Mouse (Mus musculus) lung, embryonic 15.5 days (tissue): Measurements from ENCODE around the gene Hspa4. TPM values are rescaled to one million over a fixed set of nuclear protein-coding genes. Genes with fewer than 3 reads are reported as not detected.

Experiments used
- ATAC-seq: fragments of 200-750 bp; cut with Nextera tagmentation; 2 replicates; pipeline ENCODE4 v1.8.0; 2017; ENCODE audit warnings: moderate number of reproducible peaks, borderline replicate concordance; ENCODE audit not compliant: low FRiP score, low TSS enrichment; ENCODE audit errors: extremely low read depth
- H3K27ac ChIP-seq: fragments of 300-500 bp; sonication (generic); 2 replicates; pipeline ENCODE4 v1.5.1; 2015; ENCODE audit warnings: moderate library complexity, mild to moderate bottlenecking, inconsistent platforms
- H3K27me3 ChIP-seq: fragments of 300-500 bp; sonication (generic); 2 replicates; pipeline ENCODE4 v1.6.1; 2015; ENCODE audit warnings: inconsistent platforms
- H3K36me3 ChIP-seq: fragments of 300-500 bp; sonication (generic); 2 replicates; pipeline ENCODE4 v1.6.1; 2015; ENCODE audit warnings: inconsistent platforms
- H3K4me1 ChIP-seq: fragments of 300-500 bp; sonication (generic); 2 replicates; pipeline ENCODE4 v1.6.1; 2015; ENCODE audit warnings: inconsistent platforms
- H3K4me2 ChIP-seq: fragments of 300-500 bp; sonication (generic); 2 replicates; pipeline ENCODE4 v1.6.1; 2015; ENCODE audit warnings: inconsistent platforms, mild to moderate bottlenecking, moderate library complexity
- H3K4me3 ChIP-seq: fragments of 300-500 bp; sonication (generic); 2 replicates; pipeline ENCODE4 v1.5.1; 2015; ENCODE audit warnings: mild to moderate bottlenecking, inconsistent platforms
- H3K9ac ChIP-seq: fragments of 300-500 bp; sonication (generic); 2 replicates; pipeline ENCODE4 v1.6.1; 2015; ENCODE audit warnings: inconsistent platforms
- H3K9me3 ChIP-seq: fragments of 300-500 bp; sonication (generic); 2 replicates; pipeline ENCODE4 v1.6.1; 2016; ENCODE audit warnings: inconsistent platforms
- WGBS: fragments of 180-500 bp; shearing (Covaris S2); methylation state at CpG from one replicate; pipeline ENCODE4 v1.1.7; 2015; 5-methylcytosine and 5-hydroxymethylcytosine counted together
- polyA plus RNA-seq: library from polyadenylated mRNA; unstranded; fragments of >200 nt; fragmentation: Nextera tagmentation; extraction: Ambion mirVana; gene quantifications from 2 replicates; pipeline ENCODE4 v1.2.1, GENCODE M21; 2015

Hspa4 gene
- polyA plus RNA-seq, 1 experiment from 2014 or later: 88.8 TPM

DNA sequence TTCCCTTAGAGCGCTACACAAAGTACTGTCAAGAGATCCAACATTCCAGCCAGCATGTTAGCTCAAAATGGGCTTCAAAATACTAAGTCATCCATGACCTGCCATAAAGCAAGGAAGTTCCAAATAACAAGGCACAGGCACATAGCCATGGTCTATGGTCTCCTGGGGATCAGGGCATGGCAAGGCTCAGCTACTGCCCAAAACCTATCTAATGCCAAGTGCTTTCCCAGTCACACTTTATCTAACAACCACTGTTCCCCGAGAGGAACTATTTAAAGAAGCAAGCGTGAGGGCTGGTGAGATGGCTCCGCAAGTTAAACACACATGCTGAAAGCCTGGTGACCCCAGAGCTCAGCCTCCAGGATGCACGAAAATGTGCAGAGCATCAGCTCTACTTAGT lies 26.9 kb downstream of the Hspa4 start:
- Histone ChIP-seq H3K36me3 (peaks cover 77% of the 10 kb centered on the region), H3K4me2 (no peak overlapping the region), H3K4me3 (no peak overlapping the region), H3K9ac (no peak overlapping the region), H3K4me1 (no peaks in the 10 kb centered on the region), H3K27me3 (no peaks in the 10 kb centered on the region), H3K27ac (no peak overlapping the region), H3K9me3 (no peaks in the 10 kb centered on the region)
- no peak for ATAC-seq
- WGBS: 86% methylated on average over 5 of the region's 5 CpGs

- no peak overlapping the region for H3K4me3 ChIP-seq
- 89% methylated on average over 6 of the region's 6 CpGs for WGBS
- H3K27ac ChIP-seq: no peak overlapping the region
- no peak overlapping the region for H3K4me2 ChIP-seq
- ATAC-seq: no peak
- no peaks in the 10 kb centered on the region for H3K4me1 ChIP-seq
- H3K9me3 ChIP-seq: no peaks in the 10 kb centered on the region
- H3K9ac ChIP-seq: no peak overlapping the region
- H3K27me3 ChIP-seq: no peaks in the 10 kb centered on the region
- H3K36me3 ChIP-seq: peaks cover 94% of the 10 kb centered on the region
These were observed 30.7 kb downstream of the Hspa4 start for GRCm38 (mm10) chr11:53269596-53269995.

DNA sequence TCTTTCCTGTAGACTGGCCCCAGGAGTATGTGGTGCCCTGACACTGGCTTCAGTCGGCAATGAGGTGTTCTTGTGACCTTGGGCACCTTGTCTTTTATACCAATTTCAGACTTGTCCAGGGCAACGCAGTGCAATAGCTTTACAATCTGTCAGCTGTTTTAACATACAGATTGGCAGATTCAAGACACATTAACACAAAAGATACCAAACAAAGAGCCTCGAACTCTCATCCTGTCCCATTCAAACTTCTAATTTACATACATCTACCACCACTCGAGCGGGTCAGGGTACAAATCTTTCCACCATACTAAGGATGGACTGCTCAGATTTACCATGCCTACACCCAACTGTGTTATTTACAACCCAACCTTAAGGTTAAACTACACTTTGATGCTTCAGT lies 39.7 kb downstream of the Hspa4 start:
- 77% methylated on average over 5 of the region's 5 CpGs for WGBS
- H3K36me3 ChIP-seq: peaks cover 53% of the 10 kb centered on the region
- H3K4me3 ChIP-seq: no peak overlapping the region
- H3K27ac ChIP-seq: 0 out of 2 replicates have a peak overlapping the region, but pooled peaks have one; percentile 0
- no peak for ATAC-seq
- H3K9ac ChIP-seq: no peak overlapping the region
- no peaks in the 10 kb centered on the region for H3K27me3 ChIP-seq
- H3K9me3 ChIP-seq: no peaks in the 10 kb centered on the region
- no peaks in the 10 kb centered on the region for H3K4me1 ChIP-seq
- no peak overlapping the region for H3K4me2 ChIP-seq

DNA sequence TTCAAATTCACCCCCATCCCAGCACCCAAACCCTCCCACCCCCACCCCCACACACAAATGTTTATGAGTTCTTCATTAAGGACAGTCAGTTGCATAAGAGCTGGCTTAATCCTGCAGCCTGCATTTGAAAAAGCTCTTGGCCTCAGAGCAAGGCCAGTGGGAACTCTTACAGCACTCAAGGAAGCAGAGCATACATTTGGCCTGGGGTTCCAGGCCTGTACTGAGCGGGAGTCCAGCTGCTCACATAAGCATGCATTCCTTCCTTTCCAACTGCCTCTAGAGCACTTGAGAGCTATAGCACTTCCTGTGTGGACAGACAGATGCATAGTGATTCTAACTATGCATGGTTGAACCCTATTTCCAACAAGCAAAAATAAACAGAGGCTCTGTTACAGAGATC lies 40.2 kb downstream of the Hspa4 start:
- Histone ChIP-seq H3K36me3 (peaks cover 48% of the 10 kb centered on the region), H3K4me1 (no peaks in the 10 kb centered on the region), H3K9me3 (no peaks in the 10 kb centered on the region), H3K4me3 (no peak overlapping the region), H3K4me2 (no peak overlapping the region), H3K27ac (peak overlapping the region; percentile 0; the same call in 1 of the 2 replicates), H3K9ac (no peak overlapping the region), H3K27me3 (no peaks in the 10 kb centered on the region)
- 52% methylated on average over 1 of the region's 1 CpGs for WGBS
- no peak; the same call in 1 of the 2 replicates for ATAC-seq

DNA sequence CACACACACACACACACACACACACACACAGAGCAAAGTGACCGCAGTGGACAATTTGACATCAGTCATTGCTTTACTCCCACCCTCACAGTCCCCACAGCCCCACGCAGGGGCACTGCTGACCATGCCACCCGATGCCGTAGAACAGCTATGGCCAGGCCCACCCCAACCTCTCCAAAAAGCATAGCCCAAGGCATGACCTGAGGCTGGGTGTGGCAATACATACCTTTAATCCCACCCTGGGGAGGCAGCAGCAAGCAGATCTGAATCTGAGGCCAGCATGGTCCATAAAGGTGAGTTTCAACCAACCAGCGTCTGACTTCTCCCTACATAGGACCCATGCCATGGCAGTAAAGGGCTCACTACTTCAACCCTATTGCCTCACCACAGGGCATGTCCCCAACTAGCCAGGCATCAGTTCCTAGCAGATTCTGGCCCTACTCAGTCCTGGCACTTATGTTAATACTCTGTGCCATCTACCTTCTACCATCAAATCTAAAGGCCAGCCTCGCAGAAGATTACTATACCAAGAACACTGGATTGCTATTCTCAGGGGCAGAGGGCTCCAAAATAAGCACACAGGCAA lies 41.1 kb downstream of the Hspa4 start:
- Histone ChIP-seq H3K9ac (no peak overlapping the region), H3K36me3 (peaks cover 39% of the 10 kb centered on the region), H3K4me3 (no peak overlapping the region), H3K27me3 (no peaks in the 10 kb centered on the region), H3K4me1 (no peaks in the 10 kb centered on the region), H3K9me3 (no peaks in the 10 kb centered on the region), H3K4me2 (no peak overlapping the region), H3K27ac (no peak overlapping the region)
- no peak for ATAC-seq
- WGBS: 85% methylated on average over 6 of the region's 6 CpGs

DNA sequence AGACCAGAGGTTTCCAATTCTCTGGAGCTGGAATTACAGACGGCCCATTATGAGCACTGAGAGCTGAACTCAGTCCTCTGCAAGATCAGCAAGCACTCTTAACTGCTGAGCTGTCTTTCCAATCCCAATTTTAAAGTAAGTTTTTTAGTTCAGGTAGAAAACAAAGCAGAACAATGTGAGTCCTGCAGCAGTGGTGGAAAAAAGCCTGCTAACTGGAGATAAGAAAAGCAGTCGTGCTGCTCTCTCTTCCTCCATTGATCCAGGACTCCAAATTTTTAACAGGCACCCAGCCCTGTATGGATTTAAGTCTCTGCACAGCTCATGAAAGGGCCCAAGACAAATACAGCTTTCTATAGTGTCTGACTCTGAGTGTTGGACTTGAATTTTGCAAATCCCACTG lies 43.3 kb downstream of the Hspa4 start:
- H3K9ac ChIP-seq: no peak overlapping the region
- no peak for ATAC-seq
- no peak overlapping the region for H3K27ac ChIP-seq
- no peaks in the 10 kb centered on the region for H3K27me3 ChIP-seq
- no peaks in the 10 kb centered on the region for H3K9me3 ChIP-seq
- peaks cover 19% of the 10 kb centered on the region for H3K36me3 ChIP-seq
- WGBS: 61% methylated on average over 2 of the region's 2 CpGs
- no peak overlapping the region for H3K4me2 ChIP-seq
- no peak overlapping the region for H3K4me3 ChIP-seq
- H3K4me1 ChIP-seq: no peaks in the 10 kb centered on the region

DNA sequence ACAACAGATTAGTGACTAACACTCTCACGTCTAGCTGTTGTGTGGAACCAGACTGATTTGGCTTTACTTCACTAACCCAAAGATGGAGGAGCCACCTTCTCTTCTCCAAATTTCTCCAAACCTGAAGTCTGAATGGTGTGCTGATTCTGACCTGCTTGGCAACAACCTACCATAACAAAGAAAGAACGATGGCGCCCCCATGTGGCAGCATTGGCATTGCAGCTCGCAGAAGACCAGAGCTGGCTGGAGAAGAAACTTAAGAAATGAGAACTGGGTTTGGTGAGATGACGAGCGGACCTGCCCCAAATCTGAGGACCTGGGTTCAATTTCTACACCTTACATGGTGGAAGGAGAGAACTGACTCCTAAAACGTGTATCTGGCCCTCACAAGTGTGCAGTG lies 45.3 kb downstream of the Hspa4 start:
- 36% methylated on average over 7 of the region's 7 CpGs for WGBS
- H3K4me1 ChIP-seq: no peaks in the 10 kb centered on the region
- H3K9me3 ChIP-seq: no peaks in the 10 kb centered on the region
- no peak overlapping the region for H3K4me3 ChIP-seq
- H3K27me3 ChIP-seq: no peaks in the 10 kb centered on the region
- no peak overlapping the region for H3K9ac ChIP-seq
- no peak overlapping the region for H3K27ac ChIP-seq
- H3K4me2 ChIP-seq: no peak overlapping the region
- no peak for ATAC-seq
- peaks cover under 1% of the 10 kb centered on the region; the same call in 1 of the 2 replicates for H3K36me3 ChIP-seq

GRCm38 (mm10) chr11:53254428-53254827 lies 45.8 kb downstream of the Hspa4 start:
- Histone ChIP-seq H3K36me3 (no peaks in the 10 kb centered on the region), H3K4me2 (no peak overlapping the region), H3K9me3 (no peaks in the 10 kb centered on the region), H3K4me3 (no peak overlapping the region), H3K27me3 (no peaks in the 10 kb centered on the region), H3K27ac (no peak overlapping the region), H3K9ac (no peak overlapping the region), H3K4me1 (no peaks in the 10 kb centered on the region)
- 92% methylated on average over 3 of the region's 3 CpGs for WGBS
- ATAC-seq: no peak

- WGBS: 88% methylated on average over 12 of the region's 12 CpGs
- Histone ChIP-seq H3K27me3 (no peaks in the 10 kb centered on the region), H3K4me2 (no peak overlapping the region), H3K27ac (no peak overlapping the region), H3K36me3 (no peaks in the 10 kb centered on the region), H3K4me3 (no peak overlapping the region), H3K9ac (no peak overlapping the region), H3K4me1 (no peaks in the 10 kb centered on the region), H3K9me3 (no peaks in the 10 kb centered on the region)
- ATAC-seq: no peak
These were observed 47.8 kb downstream of the Hspa4 start for GRCm38 (mm10) chr11:53252186-53253119.

DNA sequence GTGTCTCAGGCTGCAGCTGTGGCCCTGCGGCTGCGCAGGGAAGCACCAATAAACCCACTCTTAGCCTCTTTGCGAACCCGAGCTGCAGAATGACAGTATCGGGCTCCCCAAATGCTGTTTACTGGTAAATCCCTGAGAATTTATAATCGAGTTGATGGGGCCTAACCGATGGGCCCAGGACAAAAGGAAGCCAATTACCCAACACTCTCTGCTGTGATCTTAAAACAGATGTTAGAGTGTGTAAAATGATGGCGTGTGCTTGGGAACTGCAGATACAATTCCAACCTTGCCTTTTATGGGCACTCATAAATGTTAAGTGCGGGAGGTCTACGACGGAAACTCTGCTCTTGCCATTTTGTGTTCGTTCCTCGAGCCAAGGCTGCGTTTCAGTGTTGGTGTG lies 49.5 kb downstream of the Hspa4 start:
- WGBS: 79% methylated on average over 14 of the region's 14 CpGs
- Histone ChIP-seq H3K36me3 (no peaks in the 10 kb centered on the region), H3K27me3 (no peaks in the 10 kb centered on the region), H3K27ac (no peak overlapping the region), H3K4me2 (no peak overlapping the region), H3K9ac (no peak overlapping the region), H3K9me3 (no peaks in the 10 kb centered on the region), H3K4me3 (no peak overlapping the region), H3K4me1 (no peaks in the 10 kb centered on the region)
- no peak for ATAC-seq

DNA sequence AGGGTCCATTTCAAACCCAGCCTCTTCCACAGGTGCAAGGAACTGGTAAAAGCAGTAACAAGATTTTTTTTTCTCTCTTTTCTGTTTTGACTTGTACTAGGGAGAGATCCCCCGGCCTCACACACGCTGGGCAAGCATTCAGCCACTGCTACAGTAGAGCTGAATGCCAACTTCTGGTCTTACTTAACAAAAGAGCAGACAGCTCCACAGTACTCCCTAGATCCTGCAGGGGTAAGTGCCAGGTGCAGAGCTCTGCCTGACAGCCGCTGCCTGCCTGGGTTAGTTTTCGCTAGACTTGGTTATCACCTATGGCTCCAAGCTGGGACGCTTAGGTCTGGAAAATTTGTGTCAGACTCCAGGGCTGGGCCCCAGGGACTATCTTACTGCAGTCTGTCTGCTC lies 50.6 kb downstream of the Hspa4 start:
- no peak overlapping the region for H3K27ac ChIP-seq
- H3K4me1 ChIP-seq: no peaks in the 10 kb centered on the region
- no peak overlapping the region for H3K4me2 ChIP-seq
- no peak overlapping the region for H3K4me3 ChIP-seq
- no peaks in the 10 kb centered on the region for H3K9me3 ChIP-seq
- no peaks in the 10 kb centered on the region for H3K36me3 ChIP-seq
- H3K27me3 ChIP-seq: no peaks in the 10 kb centered on the region
- ATAC-seq: no peak
- H3K9ac ChIP-seq: no peak overlapping the region
- WGBS: 82% methylated on average over 5 of the region's 5 CpGs

DNA sequence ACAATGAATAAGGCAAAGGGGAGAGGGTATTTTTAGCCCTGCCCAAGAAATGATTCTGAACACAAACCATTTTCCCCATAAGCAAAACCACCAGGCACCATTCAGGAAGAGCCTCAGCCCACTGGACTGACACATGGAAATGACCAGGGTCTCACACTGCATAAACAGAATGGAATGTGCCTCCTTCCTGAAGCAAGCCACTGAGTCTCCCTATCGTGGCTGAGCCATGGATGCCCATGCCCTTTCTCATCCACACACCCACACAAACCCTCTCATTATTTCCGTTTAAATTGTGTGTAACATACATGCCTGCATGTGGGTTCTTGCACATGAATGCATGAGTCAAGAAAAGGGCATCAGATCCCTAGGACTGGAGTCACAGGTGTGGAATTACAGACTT lies 54.7 kb downstream of the Hspa4 start:
- H3K27ac ChIP-seq: no peak overlapping the region
- ATAC-seq: no peak
- H3K9ac ChIP-seq: no peak overlapping the region
- no peaks in the 10 kb centered on the region for H3K36me3 ChIP-seq
- H3K4me3 ChIP-seq: no peak overlapping the region
- H3K4me2 ChIP-seq: no peak overlapping the region
- H3K9me3 ChIP-seq: no peaks in the 10 kb centered on the region
- no peaks in the 10 kb centered on the region for H3K27me3 ChIP-seq
- no peaks in the 10 kb centered on the region for H3K4me1 ChIP-seq
- WGBS: 53% methylated on average over 2 of the region's 2 CpGs
